Comparison of ENCODE assay signal across 31 mouse cellular contexts in genomic region chr12:9007146-9007545, GRCm38 (mm10). TPM values are rescaled to one million over a fixed set of nuclear protein-coding genes. Genes with fewer than 3 reads are reported as not detected.
"Had no signal": no experiment of that assay in that cellular context is flagged by ENCODE, and none has a peak within 500 bp of the region (broad histone marks: within the 10 kb centered on the region; RNA-seq: fewer than 3 reads in every experiment).

No protein-coding gene starts in this region.

- H3K27me3 ChIP-seq: heart, embryonic 12.5 days; hindbrain, embryonic 13.5 days; hindbrain, embryonic 15.5 days; kidney, embryonic 15.5 days; limb, embryonic 13.5 days; limb, embryonic 15.5 days; liver, embryonic 12.5 days had no signal

- H3K4me2 ChIP-seq: heart, embryonic 12.5 days; hindbrain, embryonic 13.5 days; hindbrain, embryonic 15.5 days; kidney, embryonic 15.5 days; limb, embryonic 13.5 days; limb, embryonic 15.5 days; liver, embryonic 12.5 days had no signal

- ATAC-seq: hindbrain, postnatal 0 days; intestine, embryonic 16.5 days; liver, embryonic 12.5 days had no signal

- H3K36me3 ChIP-seq: heart, embryonic 10.5 days; heart, embryonic 12.5 days; kidney, embryonic 15.5 days; liver, embryonic 12.5 days had no signal

- H3K9ac ChIP-seq: heart, embryonic 12.5 days; hindbrain, embryonic 13.5 days; hindbrain, embryonic 15.5 days; kidney, embryonic 15.5 days; limb, embryonic 13.5 days; limb, embryonic 15.5 days; liver, embryonic 12.5 days; liver, embryonic 14.5 days had no signal

- H3K9me3 ChIP-seq: heart, embryonic 10.5 days; heart, embryonic 12.5 days; hindbrain, embryonic 13.5 days; hindbrain, embryonic 15.5 days; kidney, embryonic 15.5 days; limb, embryonic 13.5 days; limb, embryonic 15.5 days; liver, embryonic 12.5 days had no signal

- DNase-seq: gastrocnemius, postnatal 14 days; gastrocnemius, postnatal 36 days; heart, postnatal 10 days; heart, postnatal 4 days; kidney, adult 11 months; kidney, adult 2 months; kidney, adult 9 months; kidney, postnatal 10 days; kidney, postnatal 25 days; layer of hippocampus, adult 9-11 months; left cerebral cortex, postnatal 4 days had no signal

- H3K4me3 ChIP-seq: heart, embryonic 10.5 days; heart, embryonic 12.5 days; hindbrain, embryonic 13.5 days; hindbrain, embryonic 15.5 days; kidney, embryonic 15.5 days; limb, embryonic 13.5 days; limb, embryonic 15.5 days; liver, embryonic 12.5 days had no signal

- H3K27ac ChIP-seq: heart, embryonic 10.5 days; hindbrain, embryonic 13.5 days; hindbrain, embryonic 15.5 days; hindbrain, postnatal 0 days; kidney, embryonic 15.5 days; limb, embryonic 13.5 days; limb, embryonic 15.5 days; liver, embryonic 12.5 days; liver, embryonic 14.5 days had no signal

- H3K4me1 ChIP-seq: hindbrain, embryonic 13.5 days; hindbrain, embryonic 15.5 days; kidney, embryonic 15.5 days; limb, embryonic 15.5 days; liver, embryonic 12.5 days had no signal

RNA-seq across cellular contexts. Expression of gene Matn3, which starts 59.4 kb away (rescaled TPM):
- total RNA-seq: gastrocnemius, adult 18-20 months; heart, adult 8-10 months; heart, postnatal 25 days; layer of hippocampus, adult 18-20 months; layer of hippocampus, postnatal 14 days; liver, adult 2 months had no signal
- polyA plus RNA-seq: gonadal fat pad, adult 2 months; heart, embryonic 14.5 days; kidney, adult 2 months; large intestine, adult 2 months; liver, adult 2 months had no signal
